Mouse (Mus musculus) hindbrain, embryonic 11.5 days (tissue): ENCODE measurements at regions not wholly inside any gene's neighbourhood (a gene's known extent, or its start where the extent isn't known, plus 50 kb on each side); places are given as distances from the start of the nearest gene placed in this dataset.

ENCODE experiments used
- ATAC-seq: fragments of 200-750 bp; cut with Nextera tagmentation; 2 replicates; pipeline ENCODE4 v1.8.0; 2017; ENCODE audit warnings: mild to moderate bottlenecking, moderate TSS enrichment, moderate library complexity; ENCODE audit not compliant: low FRiP score
- DNase-seq: peaks from one replicate; pipeline ENCODE4 v3.0.0-alpha.2; 2015; ENCODE audit warnings: low spot score
- H3K27ac ChIP-seq: fragments of 300-500 bp; sonication (generic); 2 replicates; pipeline ENCODE4 v1.5.1; 2014; ENCODE audit warnings: mild to moderate bottlenecking, low read depth, low read length
- H3K27me3 ChIP-seq: fragments of 300-500 bp; sonication (generic); 2 replicates; pipeline ENCODE4 v1.6.1; 2014; ENCODE audit warnings: mild to moderate bottlenecking, low read length, moderate library complexity, mixed read lengths; ENCODE audit not compliant: control insufficient read depth, insufficient read depth
- H3K36me3 ChIP-seq: fragments of 300-500 bp; sonication (generic); 2 replicates; pipeline ENCODE4 v1.6.1; 2014; ENCODE audit warnings: mild to moderate bottlenecking, low read length, moderate library complexity, mixed read lengths; ENCODE audit not compliant: control insufficient read depth, insufficient read depth
- H3K4me1 ChIP-seq: fragments of 300-500 bp; sonication (generic); replicated peaks from 2 replicates; pipeline ENCODE4 v1.6.1; 2014; ENCODE audit warnings: low read length, mixed read lengths; ENCODE audit not compliant: control insufficient read depth, insufficient read depth
- H3K4me2 ChIP-seq: fragments of 300-500 bp; sonication (generic); replicated peaks from 2 replicates; pipeline ENCODE4 v1.6.1; 2014; ENCODE audit warnings: mild to moderate bottlenecking, low read depth, low read length
- H3K4me3 ChIP-seq: fragments of 300-500 bp; sonication (generic); 2 replicates; pipeline ENCODE4 v1.5.1; 2014; ENCODE audit warnings: low read depth, low read length
- H3K9ac ChIP-seq: fragments of 300-500 bp; sonication (generic); 2 replicates; pipeline ENCODE4 v1.6.1; 2014; ENCODE audit warnings: low read depth, low read length
- H3K9me3 ChIP-seq: fragments of 300-500 bp; sonication (generic); 2 replicates; pipeline ENCODE4 v1.6.1; 2016; ENCODE audit warnings: low read length; ENCODE audit not compliant: control insufficient read depth
- WGBS: fragments of 180-500 bp; shearing (Covaris S2); extraction: QIAGEN DNeasy Blood & Tissue Kit; methylation state at CpG from one replicate; pipeline ENCODE4 v1.1.7; 2014; 5-methylcytosine and 5-hydroxymethylcytosine counted together

GRCm38 (mm10) chr5:38932382-38933079, 55.9 kb upstream of the Clnk start:
- DNase-seq (no peak), ATAC-seq (no peak)
- H3K4me1 ChIP-seq, result no peaks in the 10 kb centered on the region
- no peaks in the 10 kb centered on the region for H3K36me3 ChIP-seq
- no peaks in the 10 kb centered on the region for H3K9me3 ChIP-seq
- no peaks in the 10 kb centered on the region for H3K27me3 ChIP-seq
- 78% methylated on average over 7 of the region's 7 CpGs for WGBS
- H3K4me2 ChIP-seq, result no peak overlapping the region
- H3K9ac ChIP-seq, result no peak overlapping the region
- H3K4me3 ChIP-seq, result no peak overlapping the region
- H3K27ac ChIP-seq, result no peak overlapping the region

- Histone ChIP-seq H3K27ac (no peak overlapping the region), H3K27me3 (no peaks in the 10 kb centered on the region), H3K36me3 (no peaks in the 10 kb centered on the region), H3K4me1 (no peaks in the 10 kb centered on the region), H3K9me3 (no peaks in the 10 kb centered on the region), H3K4me3 (no peak overlapping the region), H3K4me2 (no peak overlapping the region), H3K9ac (no peak overlapping the region)
- ATAC-seq (no peak), DNase-seq (no peak)
- 88% methylated on average over 3 of the region's 3 CpGs for WGBS
Measured at GRCm38 (mm10) chr5:38927051-38927450, 50.4 kb upstream of the Clnk start.
